ENCODE assay signal across 9 mouse cellular contexts in genomic region chr9:44494863-44495809, GRCm38 (mm10). TPM values are rescaled to one million over a fixed set of nuclear protein-coding genes. Genes with fewer than 3 reads are reported as not detected.
DNase-seq lines count a peak whose midpoint lies in the region; ATAC-seq lines count a peak whose summit lies in the region.
"Had no signal": no experiment of that assay in that cellular context is flagged by ENCODE, and none has a peak within 500 bp of the region (broad histone marks: within the 10 kb centered on the region; RNA-seq: fewer than 3 reads in every experiment).

No protein-coding gene starts in this region.

- ATAC-seq in embryonic facial prominence, embryonic 13.5 days (ENCODE audit: insufficient number of reproducible peaks, insufficient read depth, low FRiP score, low TSS enrichment, low read depth), result no peak
- no peak for ATAC-seq in hindbrain, embryonic 16.5 days
- ATAC-seq in lung, embryonic 16.5 days (ENCODE audit: low read depth), result no peak

- H3K27me3 ChIP-seq in embryonic facial prominence, embryonic 13.5 days, result no peaks in the 10 kb centered on the region
- H3K27me3 ChIP-seq in hindbrain, embryonic 16.5 days (replicated peaks; ENCODE audit: control insufficient read depth, insufficient read depth, low read length), result no peaks in the 10 kb centered on the region
- H3K27me3 ChIP-seq in lung, embryonic 16.5 days (ENCODE audit: control insufficient read depth, insufficient read depth, low read depth, low read length), result no peaks in the 10 kb centered on the region

- DNase-seq in layer of hippocampus, adult 9-11 months, result peak; percentile 74
- DNase-seq in layer of hippocampus, adult 8-10 months (ENCODE audit: low spot score in 2 of 2), result no peak
- DNase-seq in MN1 (ENCODE audit: low spot score) (peak; percentile 41), adipocyte (ENCODE audit: low spot score) (no peak)
- DNase-seq in embryo, embryonic 10.5 days (ENCODE audit: low spot score), result no peak

- H3K27ac ChIP-seq in embryonic facial prominence, embryonic 13.5 days, result peak overlapping the region; percentile 99
- peak overlapping the region; percentile 20 for H3K27ac ChIP-seq in hindbrain, embryonic 16.5 days (ENCODE audit: low read depth, low read length)
- H3K27ac ChIP-seq in lung, embryonic 16.5 days (ENCODE audit: low read length), result peak overlapping the region; percentile 92

- H3K4me2 ChIP-seq in embryonic facial prominence, embryonic 13.5 days, result peak overlapping the region; percentile 53
- peak overlapping the region; percentile 32 for H3K4me2 ChIP-seq in hindbrain, embryonic 16.5 days (ENCODE audit: low read length)
- H3K4me2 ChIP-seq in lung, embryonic 16.5 days (ENCODE audit: low read depth, low read length), result peak overlapping the region; percentile 12

- H3K9me3 ChIP-seq in embryonic facial prominence, embryonic 13.5 days, result no peaks in the 10 kb centered on the region
- no peaks in the 10 kb centered on the region for H3K9me3 ChIP-seq in hindbrain, embryonic 16.5 days (ENCODE audit: control insufficient read depth, low read length)
- no peaks in the 10 kb centered on the region for H3K9me3 ChIP-seq in lung, embryonic 16.5 days (ENCODE audit: control insufficient read depth, low read length)

- peak overlapping the region; percentile 20 for H3K4me3 ChIP-seq in embryonic facial prominence, embryonic 13.5 days
- H3K4me3 ChIP-seq in hindbrain, embryonic 16.5 days (ENCODE audit: low read length), result no peak overlapping the region
- no peak overlapping the region for H3K4me3 ChIP-seq in lung, embryonic 16.5 days (ENCODE audit: low read length)

- H3K9ac ChIP-seq in embryonic facial prominence, embryonic 13.5 days, result peak overlapping the region; percentile 66
- peak overlapping the region; percentile 47 for H3K9ac ChIP-seq in hindbrain, embryonic 16.5 days (ENCODE audit: low read depth, low read length)
- peak overlapping the region; percentile 54 for H3K9ac ChIP-seq in lung, embryonic 16.5 days (ENCODE audit: low read length)

- peaks cover 14% of the 10 kb centered on the region; the same call in 1 of the 2 replicates for H3K36me3 ChIP-seq in embryonic facial prominence, embryonic 13.5 days
- no peaks in the 10 kb centered on the region for H3K36me3 ChIP-seq in hindbrain, embryonic 16.5 days (ENCODE audit: control insufficient read depth, insufficient read depth, low read length)
- peaks cover 2% of the 10 kb centered on the region; the same call in 1 of the 2 replicates for H3K36me3 ChIP-seq in lung, embryonic 16.5 days (ENCODE audit: control insufficient read depth, insufficient read depth, low read length)

- WGBS in embryonic facial prominence, embryonic 13.5 days, result 19% methylated on average over 9 of the region's 9 CpGs
- 45% methylated on average over 9 of the region's 9 CpGs for WGBS in hindbrain, embryonic 16.5 days
- WGBS in lung, embryonic 16.5 days, result 23% methylated on average over 9 of the region's 9 CpGs

- peaks cover 93% of the 10 kb centered on the region for H3K4me1 ChIP-seq in embryonic facial prominence, embryonic 13.5 days
- peaks cover 78% of the 10 kb centered on the region for H3K4me1 ChIP-seq in hindbrain, embryonic 16.5 days (ENCODE audit: control insufficient read depth, insufficient read depth, low read depth, low read length)
- H3K4me1 ChIP-seq in lung, embryonic 16.5 days (replicated peaks; ENCODE audit: control insufficient read depth, insufficient read depth, low read length), result peaks cover 96% of the 10 kb centered on the region

RNA-seq across cellular contexts. Expression of gene Bcl9l, which starts 12.5 kb away (rescaled TPM):
- 10 to 100 TPM; 61.8 to 68.3 (median 64.9) TPM for total RNA-seq in layer of hippocampus, adult 8-10 months (2022)
- 18.2 and 19.3 TPM in 2 replicates for polyA plus RNA-seq in embryonic facial prominence, embryonic 13.5 days (2015; fragmentation: Nextera tagmentation; extraction: Ambion mirVana)
- 9.7 and 11.1 TPM in 2 replicates for polyA plus RNA-seq in hindbrain, embryonic 16.5 days (2015; fragmentation: Nextera tagmentation; extraction: Ambion mirVana)
- polyA plus RNA-seq in lung, embryonic 16.5 days (2015; fragmentation: Nextera tagmentation; extraction: Ambion mirVana), result 14.1 and 16.1 TPM in 2 replicates

RNA-seq across cellular contexts. Expression of gene Upk2, which starts 40.4 kb away (rescaled TPM):
- total RNA-seq in layer of hippocampus, adult 8-10 months (2022), result not detected
- 2.8 and 2.9 TPM in 2 replicates for polyA plus RNA-seq in embryonic facial prominence, embryonic 13.5 days (2015; fragmentation: Nextera tagmentation; extraction: Ambion mirVana)
- not detected in 2 replicates for polyA plus RNA-seq in hindbrain, embryonic 16.5 days (2015; fragmentation: Nextera tagmentation; extraction: Ambion mirVana)
- 1.8 and 2.0 TPM in 2 replicates for polyA plus RNA-seq in lung, embryonic 16.5 days (2015; fragmentation: Nextera tagmentation; extraction: Ambion mirVana)
- total RNA-seq: neutrophil, adult 5-6 weeks had no signal

RNA-seq across cellular contexts. Expression of gene Foxr1, which starts 54.2 kb away (rescaled TPM):
- not detected for total RNA-seq in layer of hippocampus, adult 8-10 months (2022)
- polyA plus RNA-seq in embryonic facial prominence, embryonic 13.5 days (2015; fragmentation: Nextera tagmentation; extraction: Ambion mirVana), result not detected in 2 replicates
- polyA plus RNA-seq in hindbrain, embryonic 16.5 days (2015; fragmentation: Nextera tagmentation; extraction: Ambion mirVana), result not detected in 2 replicates
- not detected in 2 replicates for polyA plus RNA-seq in lung, embryonic 16.5 days (2015; fragmentation: Nextera tagmentation; extraction: Ambion mirVana)
- total RNA-seq: neutrophil, adult 5-6 weeks had no signal

Comparison
In these comparisons a context has a peak if more than half of its experiments do, and no peak if none do; other contexts are left out.
1. DNase-seq: peak in layer of hippocampus, adult 9-11 months (single experiment) and MN1 (single experiment); none in layer of hippocampus, adult 8-10 months (0 of 2), adipocyte (single experiment) and embryo, embryonic 10.5 days (single experiment).
2. H3K27ac ChIP-seq: peak in every context shown above with its lines; median percentile 99 in embryonic facial prominence, embryonic 13.5 days; 92 in lung, embryonic 16.5 days; 20 in hindbrain, embryonic 16.5 days.
3. Peak in every context shown above with its lines, with median percentiles within 50 percentile points of each other: H3K4me2 ChIP-seq and H3K9ac ChIP-seq.